Mouse (Mus musculus) liver, embryonic 13.5 days (tissue): ENCODE results near the gene Chmp2a. TPM values are rescaled to one million over a fixed set of nuclear protein-coding genes. Genes with fewer than 3 reads are reported as not detected.
A peak's percentile ranks its signal among the peaks of the same experiment; 100 is the strongest.

Source experiments
- ATAC-seq: fragments of 200-750 bp; cut with Nextera tagmentation; 2 replicates; pipeline ENCODE4 v1.8.0; 2017; ENCODE audit warnings: low read depth, mild to moderate bottlenecking, moderate number of reproducible peaks, moderate library complexity
- DNase-seq: peaks from one replicate; pipeline ENCODE4 v3.0.0; 2022
- H3K27ac ChIP-seq: fragments of 300-500 bp; sonication (generic); 2 replicates; pipeline ENCODE4 v1.5.1; 2015; ENCODE audit warnings: moderate library complexity, mild to moderate bottlenecking, inconsistent platforms
- H3K27me3 ChIP-seq: fragments of 300-500 bp; sonication (generic); 2 replicates; pipeline ENCODE4 v1.6.1; 2015; ENCODE audit warnings: mild to moderate bottlenecking, inconsistent platforms
- H3K36me3 ChIP-seq: fragments of 300-500 bp; sonication (generic); 2 replicates; pipeline ENCODE4 v1.6.1; 2015; ENCODE audit warnings: mild to moderate bottlenecking, inconsistent platforms
- H3K4me1 ChIP-seq: fragments of 300-500 bp; sonication (generic); replicated peaks from 2 replicates; pipeline ENCODE4 v1.6.1; 2015; ENCODE audit warnings: inconsistent platforms
- H3K4me2 ChIP-seq: fragments of 300-500 bp; sonication (generic); 2 replicates; pipeline ENCODE4 v1.6.1; 2015; ENCODE audit warnings: inconsistent platforms, mild to moderate bottlenecking, moderate library complexity
- H3K4me3 ChIP-seq: fragments of 300-500 bp; sonication (generic); replicated peaks from 2 replicates; pipeline ENCODE4 v1.5.1; 2015; ENCODE audit warnings: mild to moderate bottlenecking, inconsistent platforms
- H3K9ac ChIP-seq: fragments of 300-500 bp; sonication (generic); 2 replicates; pipeline ENCODE4 v1.6.1; 2015; ENCODE audit warnings: mild to moderate bottlenecking, inconsistent platforms
- H3K9me3 ChIP-seq: fragments of 300-500 bp; sonication (generic); replicated peaks from 2 replicates; pipeline ENCODE4 v1.6.1; 2016; ENCODE audit warnings: inconsistent platforms
- WGBS: fragments of 180-500 bp; shearing (Covaris S2); methylation state at CpG from one replicate; pipeline ENCODE4 v1.1.7; 2015; ENCODE audit not compliant: insufficient replicate concordance; 5-methylcytosine and 5-hydroxymethylcytosine counted together
- polyA plus RNA-seq: library from polyadenylated mRNA; unstranded; fragments of >200 nt; fragmentation: Nextera tagmentation; extraction: Ambion mirVana; gene quantifications from 2 replicates; pipeline ENCODE4 v1.2.1, GENCODE M21; 2015

Gene Chmp2a
- polyA plus RNA-seq, 1 experiment from 2014 or later: 127 TPM

DNA sequence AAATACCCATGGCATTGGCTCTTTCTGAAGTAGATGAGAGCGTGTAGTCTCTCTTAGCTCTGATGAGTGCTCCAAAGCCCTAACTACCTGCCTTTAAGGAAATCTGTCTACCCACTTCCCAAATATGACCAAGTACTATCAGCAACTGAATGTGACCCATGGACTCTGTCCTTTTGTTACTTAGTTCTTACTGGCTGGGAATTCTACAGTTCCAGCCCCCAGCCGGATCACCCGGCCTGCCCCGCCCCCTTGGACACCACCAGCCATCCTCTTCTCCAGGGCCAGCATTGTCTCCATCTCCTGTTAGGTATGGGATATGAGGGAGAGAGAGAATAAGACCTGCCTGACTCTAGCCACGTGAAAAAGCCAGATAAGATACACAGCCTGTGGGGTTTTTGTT lies 36.6 kb downstream of the Chmp2a start, which contains the start of gene Slc27a5:
Gene Slc27a5 (minus strand): TSS at position 140 of the 400 bp plus-strand sequence.
- DNase-seq (no peak), ATAC-seq (peak; percentile 53)
- no peak within 1 kb of the TSS; the same call in 1 of the 2 replicates for H3K4me2 ChIP-seq
- H3K27ac ChIP-seq: no peak within 1 kb of the TSS
- H3K4me1 ChIP-seq: peaks cover 11% of the 10 kb centered on the region; the same call in 1 of the 2 replicates
- H3K9me3 ChIP-seq: no peaks in the 10 kb centered on the region
- H3K9ac ChIP-seq: no peak within 1 kb of the TSS
- no peaks in the 10 kb centered on the region for H3K36me3 ChIP-seq
- H3K4me3 ChIP-seq: no peak within 1 kb of the TSS
- H3K27me3 ChIP-seq: no peaks in the 10 kb centered on the region
- 53% methylated on average over 5 of the region's 5 CpGs for WGBS

DNA sequence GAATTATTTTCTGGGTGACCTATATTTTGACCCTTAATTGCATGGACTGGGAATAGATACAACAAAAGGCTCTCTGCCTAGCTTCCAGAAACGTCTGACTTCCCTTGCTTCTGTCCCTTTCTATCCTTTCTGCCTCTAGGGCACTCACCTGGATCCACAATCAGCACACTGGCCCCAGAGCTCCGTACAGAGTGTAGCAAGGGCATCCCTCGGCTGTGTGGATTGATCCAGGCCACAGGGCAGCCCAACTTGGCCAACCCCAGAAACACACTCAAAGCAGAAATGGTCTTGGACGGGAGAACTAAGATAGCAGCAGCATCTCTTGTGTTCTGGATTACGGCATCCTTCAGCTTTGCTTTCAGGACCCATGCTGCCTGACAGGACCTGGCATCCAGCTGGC lies 37.4 kb downstream of the Chmp2a start:
- Histone ChIP-seq H3K9ac (no peak overlapping the region), H3K9me3 (no peaks in the 10 kb centered on the region), H3K4me3 (no peak overlapping the region), H3K27ac (no peak overlapping the region), H3K27me3 (no peaks in the 10 kb centered on the region), H3K4me2 (no peak overlapping the region), H3K4me1 (peaks cover 11% of the 10 kb centered on the region; the same call in 1 of the 2 replicates), H3K36me3 (no peaks in the 10 kb centered on the region)
- DNase-seq (no peak), ATAC-seq (no peak)
- WGBS: 48% methylated on average over 5 of the region's 5 CpGs

DNA sequence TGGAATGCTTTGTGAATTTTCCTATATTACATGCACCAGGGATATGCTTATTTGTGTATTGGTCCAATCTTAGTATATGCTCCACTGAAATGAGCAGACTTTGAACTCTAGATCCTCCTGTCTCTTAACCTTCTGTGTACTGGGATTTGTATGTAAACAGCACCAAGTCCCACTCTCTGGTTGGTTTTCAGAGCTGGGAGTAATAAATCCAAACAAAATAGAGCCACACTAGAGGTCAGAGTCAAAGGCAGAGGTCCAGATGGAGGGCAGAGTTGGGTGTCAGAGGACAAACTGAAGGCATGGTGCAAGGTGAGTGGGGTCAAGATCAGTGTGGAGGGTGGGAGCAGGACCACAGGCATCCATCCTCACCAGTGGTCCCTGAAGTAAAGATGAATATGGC lies 38.7 kb downstream of the Chmp2a start:
- Histone ChIP-seq H3K9me3 (no peaks in the 10 kb centered on the region), H3K4me1 (peaks cover 11% of the 10 kb centered on the region; the same call in 1 of the 2 replicates), H3K4me3 (no peak overlapping the region), H3K27me3 (no peaks in the 10 kb centered on the region), H3K4me2 (no peak overlapping the region), H3K27ac (no peak overlapping the region; the same call in 1 of the 2 replicates), H3K9ac (no peak overlapping the region), H3K36me3 (no peaks in the 10 kb centered on the region)
- DNase-seq (no peak), ATAC-seq (no peak)

DNA sequence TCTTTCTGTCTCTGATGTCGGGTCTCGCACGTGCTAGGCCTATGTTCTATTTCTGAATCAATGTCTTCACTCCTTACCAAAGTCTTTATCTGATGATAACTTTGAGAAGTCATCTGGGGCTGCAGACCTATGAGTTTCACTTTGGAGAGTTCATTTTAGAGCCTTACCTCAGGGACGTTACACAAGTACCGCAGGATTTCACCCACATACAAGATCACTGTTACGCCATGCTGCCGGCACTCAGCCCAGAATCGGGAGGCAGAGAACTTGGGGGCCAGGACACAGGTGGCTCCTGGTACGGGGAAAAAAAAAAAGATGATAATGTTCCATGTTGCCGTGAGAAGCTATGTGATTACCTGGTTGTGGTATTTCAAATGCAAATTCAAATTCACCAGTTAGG lies 41.5 kb downstream of the Chmp2a start:
- no peaks in the 10 kb centered on the region for H3K27me3 ChIP-seq
- no peaks in the 10 kb centered on the region for H3K36me3 ChIP-seq
- H3K27ac ChIP-seq: no peak overlapping the region
- ATAC-seq: no peak
- no peak overlapping the region for H3K4me3 ChIP-seq
- no peak for DNase-seq
- no peaks in the 10 kb centered on the region for H3K9me3 ChIP-seq
- no peak overlapping the region for H3K9ac ChIP-seq
- peaks cover 24% of the 10 kb centered on the region for H3K4me1 ChIP-seq
- WGBS: 79% methylated on average over 10 of the region's 10 CpGs
- H3K4me2 ChIP-seq: no peak overlapping the region

DNA sequence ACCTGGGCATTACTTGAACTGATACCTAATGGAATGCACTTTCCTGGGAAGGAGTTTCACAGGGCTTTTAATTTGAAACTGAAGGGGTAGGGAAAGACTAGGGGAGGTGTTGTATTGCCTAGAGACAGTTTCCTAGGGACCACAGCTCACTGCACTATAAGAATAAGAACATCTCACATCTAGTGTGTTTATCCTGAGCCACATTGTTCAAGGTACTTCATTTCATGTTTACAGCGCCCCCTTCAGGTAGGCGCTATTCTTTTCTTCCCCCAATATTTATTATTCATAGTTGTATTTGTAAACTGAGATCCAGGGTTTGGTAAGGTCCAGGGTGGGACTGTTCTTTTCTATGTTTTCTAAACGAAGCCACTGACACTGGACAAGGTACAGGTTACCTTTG lies 42.4 kb downstream of the Chmp2a start:
- no peaks in the 10 kb centered on the region for H3K9me3 ChIP-seq
- H3K9ac ChIP-seq: no peak overlapping the region
- H3K36me3 ChIP-seq: no peaks in the 10 kb centered on the region
- DNase-seq (no peak), ATAC-seq (no peak)
- H3K27ac ChIP-seq: no peak overlapping the region
- H3K4me3 ChIP-seq: no peak overlapping the region
- H3K27me3 ChIP-seq: no peaks in the 10 kb centered on the region
- under 1% methylated on average over 3 of the region's 3 CpGs for WGBS
- H3K4me1 ChIP-seq: peaks cover 26% of the 10 kb centered on the region
- H3K4me2 ChIP-seq: no peak overlapping the region

DNA sequence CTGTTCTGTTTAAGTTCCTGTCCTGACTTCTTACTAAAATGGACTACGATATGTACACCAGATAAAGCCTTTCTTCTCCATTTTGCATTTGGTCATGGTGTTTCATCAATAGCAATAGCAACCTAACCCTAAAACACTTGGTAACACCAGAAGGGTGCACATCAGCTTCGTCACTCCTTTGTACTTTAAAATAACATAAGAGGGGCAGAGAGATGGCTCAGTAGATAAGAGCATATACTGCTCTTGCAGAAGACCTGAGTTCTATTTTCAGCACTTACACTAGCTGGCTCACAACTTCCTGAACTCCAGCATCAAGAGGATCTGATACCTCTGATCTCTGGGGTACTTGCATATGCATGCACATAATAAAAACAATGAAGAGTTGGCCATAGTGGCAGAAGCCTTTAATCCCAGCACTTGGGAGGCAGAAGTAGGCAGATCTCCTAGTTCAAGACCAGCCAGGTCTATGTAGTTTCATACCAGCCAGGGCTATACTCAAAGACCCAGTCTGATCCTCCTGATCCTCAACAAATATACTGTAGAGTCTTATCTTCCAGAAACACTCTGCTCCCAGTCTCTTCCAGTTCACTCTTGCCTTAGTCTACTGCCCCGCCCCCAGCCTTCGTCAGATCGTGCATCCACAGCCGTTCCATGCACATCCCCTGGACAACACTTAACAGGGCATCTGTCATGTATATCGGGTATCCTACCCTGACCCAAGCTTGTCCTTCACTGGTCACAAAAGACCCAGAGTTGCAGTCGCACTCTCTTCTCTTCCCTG lies 47.0 kb downstream of the Chmp2a start:
- Histone ChIP-seq H3K36me3 (peaks cover 2% of the 10 kb centered on the region; the same call in 1 of the 2 replicates), H3K4me3 (no peak overlapping the region), H3K9me3 (no peaks in the 10 kb centered on the region), H3K4me1 (peaks cover 53% of the 10 kb centered on the region), H3K4me2 (peak overlapping the region; percentile 30), H3K27ac (peak overlapping the region; percentile 85), H3K9ac (no peak overlapping the region; the same call in 1 of the 2 replicates), H3K27me3 (no peaks in the 10 kb centered on the region)
- peak; percentile 90 for ATAC-seq
- peak; percentile 64 for DNase-seq
- WGBS: 38% methylated on average over 8 of the region's 8 CpGs

DNA sequence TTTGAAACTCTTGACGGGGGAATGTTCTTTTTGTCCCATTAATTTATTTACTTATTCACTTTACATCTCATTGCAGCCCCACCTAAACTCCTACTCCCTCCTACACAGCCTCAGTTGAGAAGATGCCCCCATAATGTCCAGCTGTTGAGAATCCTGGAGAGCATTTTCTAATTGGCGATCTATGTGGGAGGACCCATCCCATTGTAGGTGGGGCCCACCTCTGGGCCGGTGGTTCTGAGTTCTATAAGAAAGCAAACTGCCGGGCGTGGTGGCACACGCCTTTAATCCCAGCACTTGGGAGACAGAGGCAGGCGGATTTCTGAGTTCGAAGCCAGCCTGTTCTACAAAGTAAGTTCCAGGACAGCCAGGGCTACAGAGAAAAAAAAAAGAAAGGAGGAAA lies 47.7 kb downstream of the Chmp2a start:
- DNase-seq: no peak
- 69% methylated on average over 8 of the region's 8 CpGs for WGBS
- peaks cover 53% of the 10 kb centered on the region for H3K4me1 ChIP-seq
- no peak for ATAC-seq
- H3K9ac ChIP-seq: no peak overlapping the region
- H3K4me3 ChIP-seq: no peak overlapping the region
- H3K4me2 ChIP-seq: peak overlapping the region; percentile 30; the same call in 1 of the 2 replicates
- H3K9me3 ChIP-seq: no peaks in the 10 kb centered on the region
- peaks cover 9% of the 10 kb centered on the region for H3K36me3 ChIP-seq
- H3K27me3 ChIP-seq: no peaks in the 10 kb centered on the region
- peak overlapping the region; percentile 85 for H3K27ac ChIP-seq

DNA sequence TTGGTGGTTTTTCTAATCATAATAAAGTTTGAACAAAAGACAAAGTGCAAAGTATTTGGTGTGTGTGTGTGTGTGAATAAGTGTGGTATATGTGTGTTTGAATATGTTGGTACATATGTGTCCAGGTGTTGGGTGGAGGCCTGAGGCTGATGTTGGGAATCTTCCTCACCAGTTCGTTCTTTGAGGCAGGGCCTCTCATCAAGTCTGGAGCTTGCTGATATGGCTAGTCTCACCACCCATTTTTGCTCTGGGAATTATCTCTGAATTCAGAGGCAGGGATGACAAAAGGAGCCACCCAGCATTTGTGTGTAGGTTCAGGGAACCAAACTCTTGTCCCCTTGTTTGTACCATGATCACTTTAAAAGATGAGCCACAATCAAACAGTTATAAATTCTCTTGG lies 48.9 kb downstream of the Chmp2a start:
- H3K36me3 ChIP-seq: peaks cover 10% of the 10 kb centered on the region
- WGBS: 21% methylated on average over 1 of the region's 1 CpGs
- peak overlapping the region; percentile 81 for H3K27ac ChIP-seq
- H3K9me3 ChIP-seq: no peaks in the 10 kb centered on the region
- H3K9ac ChIP-seq: no peak overlapping the region
- no peaks in the 10 kb centered on the region for H3K27me3 ChIP-seq
- H3K4me1 ChIP-seq: peaks cover 53% of the 10 kb centered on the region
- no peak overlapping the region for H3K4me2 ChIP-seq
- DNase-seq (peak; percentile 43), ATAC-seq (peak; percentile 69)
- no peak overlapping the region for H3K4me3 ChIP-seq

Other genes starting within 250 kb of the Chmp2a start
- gene Zscan18, start 231.2 kb downstream of the Chmp2a start, polyA plus RNA-seq: 0.48 and 0.75 TPM in 2 replicates
- 2.6 and 3.0 TPM in 2 replicates for gene Zfp329, start 215.9 kb downstream of the Chmp2a start, polyA plus RNA-seq
- 11.7 and 14.0 TPM in 2 replicates for gene Zfp110, start 200.0 kb downstream of the Chmp2a start, polyA plus RNA-seq
- 0.66 TPM in 2 replicates for gene Zfp128, start 153.6 kb downstream of the Chmp2a start, polyA plus RNA-seq
- 4.6 and 5.5 TPM in 2 replicates for gene Zscan22, start 137.0 kb downstream of the Chmp2a start, polyA plus RNA-seq
- gene Rps5, start 112.5 kb downstream of the Chmp2a start, polyA plus RNA-seq: 724 and 893 TPM in 2 replicates
- 0.16 and 0.24 TPM in 2 replicates for gene Rnf225, start 107.4 kb downstream of the Chmp2a start, polyA plus RNA-seq
- gene Zfp324, start 69.0 kb downstream of the Chmp2a start, polyA plus RNA-seq: 3.3 and 3.6 TPM in 2 replicates
- 2.9 and 3.6 TPM in 2 replicates for gene Zfp446, start 57.0 kb downstream of the Chmp2a start, polyA plus RNA-seq
- gene Slc27a5, start 36.6 kb downstream of the Chmp2a start, polyA plus RNA-seq: 4.5 and 4.9 TPM in 2 replicates
- 92.3 and 102 TPM in 2 replicates for gene Trim28, start 35.7 kb downstream of the Chmp2a start, polyA plus RNA-seq
- gene Zbtb45, start 24.8 kb downstream of the Chmp2a start, polyA plus RNA-seq: 14.4 and 17.3 TPM in 2 replicates
- gene Ube2m, start 3.5 kb upstream of the Chmp2a start, polyA plus RNA-seq: 70.0 and 80.8 TPM in 2 replicates
- gene Mzf1, start 20.0 kb upstream of the Chmp2a start, polyA plus RNA-seq: 0.45 and 0.52 TPM in 2 replicates
- not detected in 2 replicates for gene Vmn1r85, start 60.4 kb upstream of the Chmp2a start, polyA plus RNA-seq
- gene Vmn1r86, start 85.1 kb upstream of the Chmp2a start, polyA plus RNA-seq: not detected in 2 replicates
- gene Vmn1r87, start 105.3 kb upstream of the Chmp2a start, polyA plus RNA-seq: not detected in 2 replicates
- gene Vmn1r88, start 124.8 kb upstream of the Chmp2a start, polyA plus RNA-seq: 0.01 TPM in 1 of 2 replicates, not detected in the other
- gene Vmn1r89, start 178.2 kb upstream of the Chmp2a start, polyA plus RNA-seq: not detected in 2 replicates
- 137 and 154 TPM in 2 replicates for gene Lig1, start 242.5 kb upstream of the Chmp2a start, polyA plus RNA-seq
- gene Zswim9, start 243.9 kb upstream of the Chmp2a start, polyA plus RNA-seq: 2.1 and 2.6 TPM in 2 replicates